Mouse (Mus musculus) lung, postnatal 10 days (tissue): Measurements from ENCODE around the gene Capn3.

Experiments used
- DNase-seq: peaks from one replicate; pipeline ENCODE4 v3.0.0; 2021

Capn3 gene

DNA sequence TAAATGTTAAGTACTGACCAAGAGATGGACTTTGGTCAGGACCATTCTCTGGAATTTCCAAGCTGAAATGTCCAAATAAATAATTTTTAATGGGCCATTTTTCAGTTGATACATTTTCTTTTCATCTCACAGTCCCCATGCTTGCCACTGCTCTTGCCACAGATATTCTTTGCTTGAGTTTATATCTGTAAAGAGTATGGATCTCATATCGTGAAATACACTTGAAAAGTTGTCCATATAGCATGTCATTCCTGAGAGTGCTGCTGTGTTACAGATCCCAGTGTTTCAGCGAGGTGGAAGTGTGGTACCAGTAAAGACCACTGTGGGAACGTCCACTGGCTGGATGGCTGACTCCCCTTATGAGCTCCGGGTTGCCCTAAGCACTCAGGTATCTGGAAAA is at the start of gene Capn3:
Gene Capn3, plus strand, starts transcription at position 301 of the 400 bp plus-strand sequence.
- DNase-seq: no peak

GRCm38 (mm10) chr2:120411096-120411628 is 44.7 kb upstream of the Capn3 start:
- no peak for DNase-seq

DNA sequence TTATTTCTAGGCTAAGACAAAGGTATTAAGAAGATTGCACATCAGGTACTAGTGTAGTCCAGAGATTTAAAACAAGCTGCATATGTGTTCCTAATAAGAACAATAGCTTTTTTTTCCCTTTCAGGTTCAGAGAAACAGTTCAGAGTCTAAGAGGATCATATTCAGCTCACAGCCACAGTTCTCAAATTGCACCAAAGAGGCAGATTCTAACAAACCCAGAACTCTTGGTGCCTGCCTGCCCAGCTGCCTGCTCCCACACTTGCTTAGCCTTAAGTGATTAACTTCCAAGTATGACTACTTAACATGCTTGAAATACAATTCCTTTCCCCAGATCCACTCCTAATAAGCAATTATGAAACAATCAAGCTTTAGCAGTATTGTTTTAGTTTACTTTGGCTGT is 41.7 kb upstream of the Capn3 start:
- DNase-seq: no peak

GRCm38 (mm10) chr2:120414738-120415414 is 40.9 kb upstream of the Capn3 start:
- DNase-seq: no peak

DNA sequence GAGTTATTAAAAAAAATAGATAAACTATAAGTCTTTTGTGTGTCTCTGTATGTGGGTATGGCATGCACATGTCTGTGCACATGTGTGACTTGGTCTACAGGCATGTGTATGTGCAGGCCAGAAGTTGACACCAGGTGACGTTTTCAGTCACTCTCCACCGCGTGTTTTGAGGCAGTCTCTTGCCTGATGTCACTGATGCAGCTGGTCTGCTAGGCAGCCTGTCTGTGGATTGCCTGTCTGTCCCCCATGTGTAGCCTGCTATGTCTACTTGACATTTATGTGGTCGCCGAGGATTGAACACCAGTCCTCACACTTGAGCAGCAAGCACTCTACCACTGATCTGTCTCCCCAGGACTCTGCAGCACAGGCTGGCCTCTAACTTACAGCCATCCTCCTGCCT is 31.4 kb upstream of the Capn3 start:
- DNase-seq: no peak

DNA sequence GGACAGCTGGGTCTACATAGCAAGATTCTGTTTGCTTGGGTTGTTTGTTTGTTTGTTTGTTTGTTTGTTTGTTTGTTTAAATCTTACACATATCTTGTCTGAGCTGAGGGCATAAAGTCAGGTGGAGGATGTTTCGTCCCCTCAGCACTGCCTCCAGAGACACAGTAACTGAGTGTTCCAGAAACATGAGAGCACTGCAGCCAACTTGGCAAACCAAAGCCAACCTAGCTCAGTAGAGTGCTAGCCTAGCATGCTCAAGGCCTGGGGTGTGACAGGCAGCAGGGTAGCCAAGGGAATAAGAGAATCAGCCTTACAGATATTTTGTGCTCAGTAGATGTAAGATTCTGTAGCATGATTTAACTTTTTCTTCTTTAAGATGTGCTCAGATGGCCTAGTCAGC is 11.3 kb upstream of the Capn3 start:
- no peak for DNase-seq

- no peak for DNase-seq
Observed at GRCm38 (mm10) chr2:120446373-120446772, 9.4 kb upstream of the Capn3 start.

- DNase-seq: no peak
Observed at GRCm38 (mm10) chr2:120447306-120447705, 8.5 kb upstream of the Capn3 start.

DNA sequence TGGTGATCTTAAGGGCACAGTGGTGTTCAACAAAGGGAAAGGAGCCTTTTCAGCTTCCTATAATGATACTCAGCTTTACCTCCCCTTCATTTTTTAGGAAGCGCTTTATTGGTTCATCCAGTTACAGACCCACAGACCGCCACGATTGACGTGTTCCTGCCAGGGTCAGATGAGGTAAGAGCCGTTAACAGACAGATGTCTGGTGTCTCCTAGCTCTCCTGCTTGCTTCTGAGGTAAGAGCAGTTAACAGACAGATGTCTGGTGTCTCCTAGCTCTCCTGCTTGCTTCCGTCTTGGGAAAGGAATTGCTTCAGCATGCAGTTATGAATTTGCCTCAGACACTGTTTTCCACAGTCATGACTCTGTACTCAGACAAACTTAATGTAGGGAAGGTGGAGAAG is 5.1 kb upstream of the Capn3 start:
- DNase-seq: peak; percentile 3

GRCm38 (mm10) chr2:120452600-120452999 is 3.2 kb upstream of the Capn3 start:
- no peak for DNase-seq

GRCm38 (mm10) chr2:120454987-120455386 is 832 bp upstream of the Capn3 start:
- DNase-seq: no peak

GRCm38 (mm10) chr2:120460216-120460615 is 4.4 kb downstream of the Capn3 start:
- no peak for DNase-seq

DNA sequence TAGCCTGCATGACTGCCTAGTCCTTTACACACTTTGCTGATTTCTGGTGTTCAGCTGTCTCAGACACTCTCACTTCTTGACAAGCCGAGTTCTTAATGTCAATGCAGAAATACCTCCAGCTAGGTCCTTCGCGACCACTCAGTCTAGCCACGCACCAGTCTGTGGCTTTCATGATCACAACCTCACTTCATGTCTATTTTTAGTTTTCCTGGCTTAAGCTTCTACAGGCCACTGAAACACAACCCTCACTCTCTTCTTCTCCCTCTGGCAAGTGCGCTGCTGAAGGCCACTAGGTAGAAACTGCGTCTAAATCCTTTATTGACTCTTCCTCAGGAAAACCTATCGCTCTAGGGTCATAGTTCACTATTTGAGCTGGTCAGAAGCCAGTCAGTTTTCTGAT is 7.5 kb downstream of the Capn3 start:
- no peak for DNase-seq

DNA sequence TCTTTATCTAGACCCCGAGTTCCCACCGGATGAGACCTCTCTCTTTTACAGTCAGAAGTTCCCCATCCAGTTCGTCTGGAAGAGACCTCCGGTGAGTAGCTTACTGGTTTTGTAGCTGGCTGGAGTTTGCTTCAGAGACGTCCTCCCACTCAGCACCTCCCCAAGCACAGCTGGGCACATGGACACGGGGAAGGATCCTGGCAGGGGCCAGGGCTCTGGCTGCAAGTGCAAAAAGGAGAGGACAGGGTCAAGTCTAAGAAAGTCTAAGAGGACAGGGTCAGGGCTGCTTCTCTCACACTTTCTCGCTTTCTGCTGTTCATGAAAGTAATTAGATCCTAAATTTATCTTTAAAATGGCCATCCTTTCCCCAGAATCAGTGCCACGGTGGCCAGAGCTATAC is 8.3 kb downstream of the Capn3 start:
- peak; percentile 23 for DNase-seq

DNA sequence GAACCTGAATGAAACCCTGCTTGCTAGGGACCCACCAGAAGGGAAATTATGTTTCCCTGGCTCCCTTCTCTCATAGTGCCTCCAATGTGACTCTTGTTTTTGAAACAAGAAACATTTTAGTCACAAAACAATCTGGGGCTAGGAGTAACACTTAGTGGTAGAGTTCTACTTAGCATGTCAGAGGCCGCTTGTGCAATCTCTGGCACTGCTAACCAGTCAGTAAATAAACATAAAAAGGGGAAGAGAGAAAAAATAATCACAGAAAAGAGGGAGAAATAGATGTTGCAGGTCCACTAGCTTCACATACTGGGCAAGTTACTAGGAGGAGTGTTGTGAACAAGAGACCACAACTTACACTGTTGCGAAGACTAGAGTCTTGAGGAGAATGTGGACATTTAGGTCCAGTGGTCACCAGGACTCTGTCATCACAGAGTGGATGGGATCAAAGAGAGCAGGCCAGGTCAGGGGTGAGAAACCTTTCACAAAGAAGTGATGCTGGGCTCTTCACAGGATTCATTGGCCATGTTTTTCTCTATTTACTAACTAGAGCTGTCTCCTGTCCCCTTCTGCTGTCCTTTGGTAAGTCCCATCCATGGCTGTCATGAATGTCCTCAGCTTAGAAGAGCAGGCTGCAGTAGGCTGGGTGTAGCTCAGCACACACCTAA is 9.0 kb downstream of the Capn3 start:
- peak; percentile 25 for DNase-seq

DNA sequence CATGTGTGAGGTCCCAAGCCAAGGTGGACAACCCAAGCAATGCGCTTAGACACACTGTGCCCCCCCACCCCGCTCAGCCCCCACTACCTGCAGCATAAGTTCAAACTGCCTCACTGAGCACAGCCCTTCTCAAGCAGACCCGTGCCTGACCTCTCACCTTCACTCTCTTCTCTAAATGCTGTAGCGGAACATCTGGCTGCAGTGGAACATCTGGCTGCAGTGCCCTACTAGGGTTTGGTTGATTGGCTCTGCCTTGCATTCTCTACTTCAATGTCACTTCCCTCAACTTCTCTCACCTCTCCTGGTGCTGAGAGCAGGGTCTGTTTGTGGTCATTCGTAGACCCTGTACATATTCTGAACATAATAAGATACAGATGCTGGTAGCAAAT is 9.6 kb downstream of the Capn3 start:
- DNase-seq: no peak

DNA sequence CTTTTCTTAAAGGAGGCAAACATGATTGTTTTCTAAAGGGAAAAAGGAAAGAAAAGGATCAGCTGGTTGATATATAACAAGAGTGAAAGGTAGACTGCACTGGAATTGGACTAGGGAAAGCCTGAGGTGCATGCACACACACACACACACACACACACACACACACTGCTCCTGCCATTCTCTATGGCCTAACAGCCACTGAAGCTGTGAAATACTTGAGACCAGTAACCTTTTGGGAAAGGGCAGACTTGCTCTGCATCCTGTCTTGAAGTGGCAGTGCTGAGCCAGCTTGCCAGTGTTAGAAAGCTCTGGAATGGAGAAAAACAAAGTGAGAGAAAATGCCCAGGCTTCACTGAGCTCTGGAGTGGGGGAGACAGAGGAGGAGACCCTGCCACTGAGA is 12.2 kb downstream of the Capn3 start:
- DNase-seq: no peak

GRCm38 (mm10) chr2:120469220-120469619 is 13.4 kb downstream of the Capn3 start:
- DNase-seq: no peak

GRCm38 (mm10) chr2:120469715-120470114 is 13.9 kb downstream of the Capn3 start:
- DNase-seq: no peak

- DNase-seq: no peak
Observed at GRCm38 (mm10) chr2:120470856-120471255, 15.0 kb downstream of the Capn3 start.

DNA sequence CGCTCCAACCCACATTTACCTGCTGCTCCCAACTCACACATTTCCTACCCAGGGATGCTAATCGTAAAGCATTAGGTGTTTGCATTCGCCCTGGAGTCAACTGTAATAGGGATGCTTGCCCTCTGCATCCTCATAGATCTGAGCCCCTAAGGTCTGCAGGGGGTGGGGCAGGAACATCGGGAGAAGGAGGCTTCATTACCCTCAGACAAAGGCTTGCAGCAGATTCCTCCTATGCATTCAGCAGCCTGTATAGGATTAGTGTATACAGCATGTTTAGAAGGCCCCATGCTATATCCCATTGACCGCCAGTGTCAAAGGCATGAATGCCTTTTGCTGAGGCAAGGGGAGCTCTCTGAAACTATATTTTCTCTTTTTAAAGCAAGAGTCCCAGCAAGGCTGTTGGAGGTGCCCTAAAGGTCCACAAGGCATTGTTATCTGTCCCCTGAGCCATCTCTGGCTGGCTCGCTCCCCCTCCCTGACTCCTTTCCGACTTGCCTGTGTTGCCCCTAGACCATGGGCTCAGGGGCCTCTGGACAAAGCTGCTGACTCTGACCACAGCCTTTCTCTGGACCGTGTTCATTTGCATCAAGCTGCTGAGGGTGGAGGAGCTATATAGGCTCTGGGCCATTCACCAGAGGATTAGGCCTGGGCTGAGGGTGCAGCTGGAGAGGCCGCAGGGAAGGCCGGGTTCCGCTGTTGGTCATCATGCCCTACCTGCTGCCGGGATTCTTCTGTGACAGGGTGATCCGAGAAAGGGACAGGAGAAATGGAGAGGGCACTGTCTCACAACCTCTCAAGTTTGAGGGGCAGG is 20.7 kb downstream of the Capn3 start:
- no peak for DNase-seq

- DNase-seq: peak; percentile 84
Observed at GRCm38 (mm10) chr2:120478600-120478999, 22.8 kb downstream of the Capn3 start.

- DNase-seq: no peak
Observed at GRCm38 (mm10) chr2:120481921-120482320, 26.1 kb downstream of the Capn3 start.
